Mouse (Mus musculus): ENCODE measurements around the gene Ms4a5. TPM values are rescaled to one million over a fixed set of nuclear protein-coding genes. Genes with fewer than 3 reads are reported as not detected.
"Not testable (repeated sequence)": the region's sequence is repeated elsewhere in the genome, so short reads cannot be mapped to it uniquely, and the experiment has no call there.

The Ms4a5 gene
- total RNA-seq, 2 experiments from 2014 or later: not detected

- H3K27ac ChIP-seq: no peak overlapping the region
- TF ChIP-seq CTCF (conservative IDR thresholded peaks at IDR 0.05): no peak
- DNase-seq (ENCODE audit: low spot score in 2 of 2): no peak
- no peak overlapping the region for H3K4me3 ChIP-seq
These were observed 20.1 kb downstream of the Ms4a5 start for GRCm38 (mm10) chr19:11263549-11263948.

DNA sequence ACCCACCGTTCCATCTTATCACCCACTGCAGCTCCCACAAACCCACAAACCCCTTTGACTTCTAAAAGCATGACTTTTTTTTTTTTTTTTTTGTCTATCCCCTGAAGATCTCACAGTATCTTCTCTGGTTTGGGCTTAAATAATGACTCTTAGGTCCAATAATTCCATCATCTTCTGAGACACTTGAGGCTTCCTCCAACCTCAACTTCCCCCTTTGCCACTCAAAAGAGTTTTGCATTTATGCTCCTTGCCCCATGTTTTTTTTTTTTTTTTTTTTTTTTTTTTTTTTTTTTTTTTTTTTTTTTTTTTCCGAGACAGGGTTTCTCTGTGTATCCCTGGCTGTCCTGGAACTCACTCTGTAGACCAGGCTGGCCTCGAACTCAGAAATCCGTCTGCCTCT is 20.7 kb downstream of the Ms4a5 start:
- not testable (repeated sequence) for H3K4me3 ChIP-seq; DNase-seq (ENCODE audit: low spot score in 2 of 2); H3K27ac ChIP-seq

DNA sequence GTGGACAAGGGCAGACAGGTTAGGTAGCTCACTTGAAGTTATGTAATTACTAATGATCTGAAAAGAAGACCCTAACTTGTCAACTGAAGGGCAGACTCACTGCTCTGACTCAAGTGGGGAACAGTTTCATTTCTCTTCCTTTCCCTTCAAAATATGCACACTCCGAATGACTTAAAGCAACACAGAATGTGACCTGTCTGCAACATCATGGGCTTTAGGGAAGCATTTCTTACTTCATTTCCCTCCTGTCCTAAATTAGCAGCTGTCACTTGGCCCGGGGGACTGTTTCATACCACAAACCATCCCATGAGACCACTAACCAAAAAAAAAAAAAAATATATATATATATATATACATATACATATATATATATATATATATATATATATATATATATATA is 22.2 kb downstream of the Ms4a5 start:
- H3K4me3 ChIP-seq: no peak overlapping the region

GRCm38 (mm10) chr19:11244230-11244629 is 39.4 kb downstream of the Ms4a5 start:
- no peak for TF ChIP-seq CTCF (conservative IDR thresholded peaks at IDR 0.05)
- Histone ChIP-seq H3K4me3 (no peak overlapping the region), H3K27ac (no peak overlapping the region)
- DNase-seq (ENCODE audit: low spot score in 2 of 2): no peak

More for the DNA sequence above, 22.2 kb downstream of the Ms4a5 start:
- no peak for TF ChIP-seq CTCF (conservative IDR thresholded peaks at IDR 0.05)
- no peak for DNase-seq (ENCODE audit: low spot score in 2 of 2)
- H3K27ac ChIP-seq: no peak overlapping the region

DNA sequence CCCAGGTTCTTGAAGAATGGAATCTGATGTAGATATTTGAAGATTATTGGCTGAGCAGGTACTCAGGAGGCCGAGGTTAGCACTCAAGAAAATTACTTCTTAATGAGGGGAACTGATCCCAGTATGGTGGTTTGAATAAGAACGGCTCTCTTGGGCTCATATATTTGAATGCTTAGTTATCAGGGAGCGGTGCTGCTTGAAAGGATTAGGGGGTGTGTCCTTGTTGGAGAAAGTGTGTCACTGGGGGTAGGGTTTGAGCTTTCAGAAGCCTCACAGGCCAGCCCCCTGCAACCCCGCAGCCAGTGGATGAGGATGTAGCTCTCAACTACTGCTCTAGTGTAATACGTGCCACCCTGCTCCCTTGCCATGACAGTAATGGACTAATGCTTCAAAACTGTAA is 41.1 kb downstream of the Ms4a5 start:
- H3K4me3 ChIP-seq: no peak overlapping the region
- no peak overlapping the region for H3K27ac ChIP-seq
- no peak for TF ChIP-seq CTCF (conservative IDR thresholded peaks at IDR 0.05)
- no peak for DNase-seq (ENCODE audit: low spot score in 2 of 2)

DNA sequence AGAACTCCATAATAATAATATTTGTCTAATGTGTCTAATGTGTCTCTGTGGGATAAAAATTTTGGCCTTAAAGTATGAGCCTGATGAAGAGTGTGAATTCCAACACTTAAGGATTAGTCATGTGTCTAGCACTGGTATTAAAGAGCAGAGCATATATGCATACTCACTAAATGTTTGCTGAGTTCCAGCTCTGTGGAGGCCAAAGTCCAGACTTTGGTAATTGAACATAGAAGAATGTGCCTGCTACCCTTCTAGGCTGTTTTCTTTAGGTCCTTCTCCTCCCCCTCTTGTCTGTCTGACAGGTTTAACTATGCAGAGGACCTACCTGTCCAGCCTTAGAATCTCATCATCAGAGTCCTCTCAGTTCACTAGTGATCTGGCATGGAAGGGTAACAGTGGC is 47.9 kb downstream of the Ms4a5 start:
- no peak overlapping the region for H3K27ac ChIP-seq
- no peak for DNase-seq (ENCODE audit: low spot score in 2 of 2)

GRCm38 (mm10) chr19:11234921-11235735 is 48.5 kb downstream of the Ms4a5 start:
- H3K27ac ChIP-seq: no peak overlapping the region
- no peak overlapping the region for H3K4me3 ChIP-seq
- DNase-seq (ENCODE audit: low spot score in 2 of 2): no peak
- no peak for TF ChIP-seq CTCF (conservative IDR thresholded peaks at IDR 0.05)

More for the DNA sequence above, 47.9 kb downstream of the Ms4a5 start:
- no peak overlapping the region for H3K4me3 ChIP-seq
- no peak for TF ChIP-seq CTCF (conservative IDR thresholded peaks at IDR 0.05)

GRCm38 (mm10) chr19:11234244-11234643 is 49.4 kb downstream of the Ms4a5 start:
- Histone ChIP-seq H3K4me3 (no peak overlapping the region), H3K27ac (no peak overlapping the region)
- no peak for DNase-seq (ENCODE audit: low spot score in 2 of 2)
- no peak for TF ChIP-seq CTCF (conservative IDR thresholded peaks at IDR 0.05)

GRCm38 (mm10) chr19:11232348-11232747 is 51.3 kb downstream of the Ms4a5 start, which contains the start of gene Ms4a12:
Gene Ms4a12, minus strand, starts transcription at chr19:11232448.
- Histone ChIP-seq H3K27ac (no peak within 1 kb of the TSS), H3K4me3 (no peak within 1 kb of the TSS)
- no peak for DNase-seq (ENCODE audit: low spot score in 2 of 2)
- TF ChIP-seq CTCF (conservative IDR thresholded peaks at IDR 0.05): no peak

Other genes with a start within 250 kb of the Ms4a5 start
- gene Ms4a8a, start 202.8 kb downstream of the Ms4a5 start, total RNA-seq (2021): under 1 TPM in 1 of 2 experiments, not detected in 1; 0.36 TPM
- not detected for gene 1700017D01Rik, start 153.0 kb downstream of the Ms4a5 start, total RNA-seq (2021)
- gene 1700025F22Rik, start 118.6 kb downstream of the Ms4a5 start, total RNA-seq (2021): not detected
- not detected for gene Ms4a13, start 87.1 kb downstream of the Ms4a5 start, total RNA-seq (2021)
- gene Ms4a12, start 51.4 kb downstream of the Ms4a5 start, total RNA-seq (2021): not detected
- not detected for gene Ms4a1, start 17.6 kb downstream of the Ms4a5 start, total RNA-seq (2021)
- gene Ms4a14, start 30.6 kb upstream of the Ms4a5 start, total RNA-seq (2021): under 1 TPM in 1 of 2 experiments, not detected in 1; 0.10 TPM
- gene Ms4a7, start 52.3 kb upstream of the Ms4a5 start, total RNA-seq (2021): under 1 TPM in 1 of 2 experiments, not detected in 1; 0.79 TPM
- 1 to 10 TPM in 1 of 2 experiments, not detected in 1; 1.5 TPM for gene Ms4a4a, start 91.7 kb upstream of the Ms4a5 start, total RNA-seq (2021)
- gene Ms4a4c, start 120.9 kb upstream of the Ms4a5 start, total RNA-seq (2021): not detected
- not detected for gene Ms4a4b, start 159.7 kb upstream of the Ms4a5 start, total RNA-seq (2021)
- under 1 TPM; 0.84 to 0.86 TPM for gene Ms4a6c, start 185.5 kb upstream of the Ms4a5 start, total RNA-seq (2021)
- gene Gm8369, start 202.1 kb upstream of the Ms4a5 start, total RNA-seq (2021): under 1 TPM; 0.36 to 0.83 TPM
- 1 to 10 TPM; 1.2 to 1.4 TPM for gene Ms4a6b, start 232.6 kb upstream of the Ms4a5 start, total RNA-seq (2021)

Data from layer of hippocampus, adult 2 months (tissue).